Mouse (Mus musculus) heart, adult 18-20 months (tissue): ENCODE data around the gene Mettl1. TPM values are rescaled to one million over a fixed set of nuclear protein-coding genes. Genes with fewer than 3 reads are reported as not detected.
A peak's percentile ranks its signal among the peaks of the same experiment; 100 is the strongest.

Experiments
- DNase-seq, 2 experiments: peaks; one replicate each; pipeline ENCODE4 v3.0.0; 2021 to 2022; ENCODE audit warnings: mixed read lengths in 1 of 2
- microRNA-seq, 2 experiments: library from miRNA; unstranded; fragments of <30 nt; microRNA quantifications; one replicate each; pipeline ENCODE4 v1.2.0; 2022
- total RNA-seq, 2 experiments: library from RNA; stranded (reverse); gene quantifications; 2 replicates each; pipeline ENCODE4 v1.2.3; 2021

Gene Mettl1
- total RNA-seq, 2 experiments from 2014 or later, result 7.0 to 8.2 TPM

DNA sequence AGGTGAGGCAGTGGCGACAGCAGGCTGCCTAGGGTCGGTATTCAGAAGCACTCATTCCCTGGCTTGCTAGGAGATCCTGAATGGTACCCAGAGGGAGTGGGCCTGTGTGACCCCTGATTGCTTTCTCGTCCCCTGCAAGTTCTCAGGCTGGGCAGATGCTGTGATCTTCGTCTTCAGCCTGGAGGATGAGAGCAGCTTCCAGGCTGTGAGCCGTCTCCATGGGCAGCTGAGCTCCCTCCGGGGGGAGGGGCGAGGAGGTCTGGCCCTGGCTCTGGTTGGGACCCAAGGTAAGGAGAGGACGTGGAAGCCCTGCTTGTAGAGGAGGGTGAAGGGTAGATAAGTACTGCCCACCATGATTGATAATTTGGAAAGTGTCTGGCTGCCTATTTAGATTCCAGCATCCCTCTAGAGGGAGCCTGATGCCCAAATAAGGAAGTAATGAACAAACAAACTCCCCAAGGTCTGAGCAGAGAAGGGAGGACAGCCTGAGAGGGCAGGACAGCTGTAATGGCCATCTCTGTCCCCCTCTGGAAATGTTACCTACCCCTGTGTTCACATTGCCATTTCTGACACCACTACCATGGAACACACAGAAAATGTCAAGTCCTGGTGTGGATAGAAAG, 42.2 kb downstream of the Mettl1 start:
- DNase-seq, result no peak

DNA sequence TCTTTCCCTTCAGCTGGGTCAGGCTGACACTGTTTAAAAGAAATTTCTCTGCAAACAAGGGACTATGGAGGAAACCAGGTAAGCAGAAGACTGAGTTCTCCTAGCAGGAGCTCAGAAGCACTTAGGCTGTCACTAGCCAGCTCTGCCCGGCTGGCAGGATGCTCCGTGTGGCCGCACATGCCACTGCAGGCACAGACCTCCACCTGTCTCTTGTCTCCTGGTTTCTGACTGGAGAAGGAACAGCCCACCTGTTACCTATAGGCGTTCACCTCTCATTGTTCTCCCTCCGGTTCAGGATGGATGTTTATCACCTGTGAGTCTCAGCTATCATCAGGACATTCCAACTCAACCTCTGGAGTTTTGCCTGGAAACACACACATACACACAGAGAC, 42.7 kb downstream of the Mettl1 start:
- no peak for DNase-seq

GRCm38 (mm10) chr10:127085052-127085451, 43.8 kb downstream of the Mettl1 start:
- DNase-seq, result no peak

DNA sequence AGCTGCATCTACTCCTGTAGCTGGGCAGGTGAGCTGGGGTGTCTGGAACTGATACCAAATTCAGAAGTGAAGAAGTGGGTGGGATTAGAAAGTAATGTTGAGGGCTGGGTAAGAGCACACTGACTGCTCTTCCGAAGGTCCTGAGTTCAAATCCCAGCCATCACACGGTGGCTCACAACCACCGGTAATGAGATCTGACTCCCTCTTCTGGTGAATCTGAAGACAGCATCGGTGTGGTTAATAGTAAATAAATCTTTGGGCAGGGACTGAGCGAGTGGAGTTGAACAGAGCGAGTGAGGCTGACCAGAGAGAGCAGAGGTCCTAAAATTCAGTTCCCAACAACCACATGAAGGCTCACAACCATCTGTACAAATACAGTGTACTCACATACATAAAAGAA, 44.4 kb downstream of the Mettl1 start:
- DNase-seq, result no peak

GRCm38 (mm10) chr10:127090560-127091411, 49.6 kb downstream of the Mettl1 start:
- peak; percentile 39 to 68 for DNase-seq

- peak in 1 of 2 experiments; percentile 24 for DNase-seq
Measured at GRCm38 (mm10) chr10:127091507-127092396, 50.5 kb downstream of the Mettl1 start.

- no peak for DNase-seq
Measured at GRCm38 (mm10) chr10:127092742-127093141, 51.5 kb downstream of the Mettl1 start.

DNA sequence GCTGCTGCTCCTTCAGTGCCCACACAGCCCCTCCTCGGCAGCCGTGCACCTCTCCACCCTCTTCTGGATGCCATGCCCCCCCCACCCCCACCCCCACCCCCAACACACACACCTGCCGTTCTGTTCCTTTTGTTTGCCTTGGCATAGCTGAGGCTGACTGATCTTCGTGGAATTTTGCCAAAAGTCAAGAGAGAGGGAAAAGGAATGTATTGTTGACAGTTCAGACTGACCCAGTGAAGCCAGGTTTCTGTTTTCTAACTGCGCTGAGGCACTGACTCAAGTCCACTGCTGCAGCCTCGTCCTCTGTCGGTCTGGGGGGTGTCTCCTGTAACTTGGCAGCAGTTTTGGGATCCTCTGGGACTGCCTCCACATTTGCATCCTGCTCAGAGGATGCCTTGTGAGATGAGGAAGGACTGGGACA, 53.2 kb downstream of the Mettl1 start:
- DNase-seq, result no peak

Small RNAs within 50 kb of the gene (microRNA-seq; reads per million reads assigned to microRNA genes)
- 52.7 to 155 reads per million in 2 experiments for gene Mir26a-2
- gene Mir546, result 0 to 0.38 reads per million in 2 experiments

Other genes starting within 250 kb of the Mettl1 start
- gene Atp23, start 140.1 kb upstream of the Mettl1 start, total RNA-seq, result 1 to 10 TPM; 4.2 to 5.1 TPM
- 10 to 100 TPM; 83.8 to 94.3 TPM for gene Ctdsp2, start 62.7 kb upstream of the Mettl1 start, total RNA-seq
- gene Avil, start 40.7 kb upstream of the Mettl1 start, total RNA-seq, result under 1 TPM; 0.37 to 0.64 TPM
- 10 to 100 TPM; 57.3 to 71.6 TPM for gene Tsfm, start 10.6 kb upstream of the Mettl1 start, total RNA-seq
- under 1 TPM in 1 of 2 experiments, not detected in 1; 0.15 TPM for gene Eef1akmt3, start 99 bp downstream of the Mettl1 start, total RNA-seq
- under 1 TPM; 0.20 to 0.23 TPM for gene Cyp27b1, start 6.8 kb downstream of the Mettl1 start, total RNA-seq
- gene March9, start 18.8 kb downstream of the Mettl1 start, total RNA-seq, result 1 to 10 TPM; 2.9 to 3.5 TPM
- gene Cdk4, start 22.1 kb downstream of the Mettl1 start, total RNA-seq, result 10 to 100 TPM; 81.5 to 84.1 TPM
- gene Tspan31, start 28.9 kb downstream of the Mettl1 start, total RNA-seq, result 10 to 100 TPM; 44.7 to 47.4 TPM
- gene Agap2, start 33.9 kb downstream of the Mettl1 start, total RNA-seq, result 1 to 10 TPM; 4.2 to 6.1 TPM
- gene Os9, start 79.7 kb downstream of the Mettl1 start, total RNA-seq, result 10 to 100 TPM; 23.2 to 28.8 TPM
- 1 to 10 TPM; 1.8 to 7.9 TPM for gene B4galnt1, start 123.8 kb downstream of the Mettl1 start, total RNA-seq
- 1 to 10 TPM; 8.0 to 9.2 TPM for gene Slc26a10, start 139.2 kb downstream of the Mettl1 start, total RNA-seq
- gene Arhgef25, start 148.7 kb downstream of the Mettl1 start, total RNA-seq, result 10 to 100 TPM in 1 of 2 experiments, 1 to 10 TPM in 1; 8.9 to 10.1 TPM
- 10 to 100 TPM; 18.1 to 21.2 TPM for gene Dtx3, start 154.3 kb downstream of the Mettl1 start, total RNA-seq
- 10 to 100 TPM; 30.3 to 30.8 TPM for gene Pip4k2c, start 170.2 kb downstream of the Mettl1 start, total RNA-seq
- gene Kif5a, start 221.9 kb downstream of the Mettl1 start, total RNA-seq, result under 1 TPM; 0.41 to 0.89 TPM
- gene Dctn2, start 225.0 kb downstream of the Mettl1 start, total RNA-seq, result 100 to 1,000 TPM; 139 to 146 TPM
- 10 to 100 TPM; 16.7 to 20.2 TPM for gene Mbd6, start 247.6 kb downstream of the Mettl1 start, total RNA-seq